In the genomic region with DNA sequence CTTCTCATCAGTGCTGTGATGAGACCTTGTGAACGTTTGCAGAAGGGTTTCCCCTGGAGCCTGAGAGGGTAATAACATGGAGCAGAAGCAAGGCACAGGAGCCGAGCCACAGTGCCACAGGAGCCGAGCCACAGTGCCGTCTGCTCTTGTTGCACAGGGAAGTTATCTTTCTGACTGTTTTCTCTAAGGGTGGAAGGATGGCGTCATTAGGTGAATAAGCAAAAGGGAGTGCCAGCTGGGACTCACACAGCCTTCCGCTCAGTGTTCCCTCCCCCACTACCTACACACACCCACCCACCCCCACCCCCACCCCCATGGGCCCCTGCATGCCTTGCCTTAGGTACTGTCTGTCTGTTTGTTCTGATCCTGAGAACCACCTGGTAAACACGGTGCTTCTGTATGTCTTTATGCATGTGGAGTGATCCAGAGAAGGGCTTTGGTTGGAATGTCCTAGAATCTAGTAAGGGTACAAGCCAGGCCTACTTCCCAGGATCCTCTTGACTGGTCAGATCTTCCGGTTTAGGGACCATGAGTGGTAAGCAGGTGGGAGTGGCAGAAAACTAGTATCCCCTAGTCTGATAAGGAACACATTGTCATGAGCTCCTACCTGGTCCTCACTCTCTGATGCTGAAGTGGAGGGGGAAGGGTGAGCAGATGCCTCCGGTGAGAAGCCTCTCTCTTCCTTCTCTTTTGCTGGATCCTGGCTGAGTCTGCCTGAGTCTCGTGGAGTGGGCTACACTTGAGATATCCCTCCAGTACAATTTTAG, we compare ENCODE assay signal across 24 mouse cellular contexts. TPM values are rescaled to one million over a fixed set of nuclear protein-coding genes. Genes with fewer than 3 reads are reported as not detected.
A peak's percentile ranks its signal among the peaks of the same experiment; 100 is the strongest.
DNase-seq lines count a peak whose midpoint lies in the region; ATAC-seq and TF ChIP-seq lines count a peak whose summit lies in the region.
"Had no signal": no experiment of that assay in that cellular context is flagged by ENCODE, and none has a peak within 500 bp of the region (broad histone marks: within the 10 kb centered on the region; RNA-seq: fewer than 3 reads in every experiment).

No protein-coding gene starts in this region.

- no peak overlapping the region for H3K4me3 ChIP-seq in intestine, embryonic 14.5 days (ENCODE audit: low read depth, low read length)
- no peak overlapping the region for H3K4me3 ChIP-seq in intestine, postnatal 0 days (ENCODE audit: low read depth, low read length)
- H3K4me3 ChIP-seq in lung, embryonic 15.5 days = no peak overlapping the region
- no peak overlapping the region for H3K4me3 ChIP-seq in stomach, embryonic 16.5 days (replicated peaks; ENCODE audit: low read length)
- H3K4me3 ChIP-seq: heart, embryonic 13.5 days; limb, embryonic 13.5 days; liver, embryonic 15.5 days; megakaryocyte, embryonic 14.5 days; myocyte; neural tube, embryonic 13.5 days had no signal

- no peaks in the 10 kb centered on the region for H3K4me1 ChIP-seq in intestine, embryonic 14.5 days (replicated peaks; ENCODE audit: control insufficient read depth, insufficient read depth, low read length)
- H3K4me1 ChIP-seq in intestine, postnatal 0 days (replicated peaks; ENCODE audit: control insufficient read depth, insufficient read depth, low read length) = 0 out of 2 replicates have a peak, but pooled peaks cover 3% of the 10 kb centered on the region
- no peaks in the 10 kb centered on the region for H3K4me1 ChIP-seq in lung, embryonic 15.5 days
- peaks cover 4% of the 10 kb centered on the region; the same call in 1 of the 2 replicates for H3K4me1 ChIP-seq in stomach, embryonic 16.5 days (ENCODE audit: control insufficient read depth, insufficient read depth, low read length)

- H3K9me3 ChIP-seq in intestine, embryonic 14.5 days (ENCODE audit: control insufficient read depth, low read length) = no peaks in the 10 kb centered on the region
- no peaks in the 10 kb centered on the region for H3K9me3 ChIP-seq in intestine, postnatal 0 days (ENCODE audit: control insufficient read depth)
- H3K9me3 ChIP-seq in lung, embryonic 15.5 days = no peaks in the 10 kb centered on the region
- H3K9me3 ChIP-seq in stomach, embryonic 16.5 days (replicated peaks; ENCODE audit: control insufficient read depth, low read length) = no peaks in the 10 kb centered on the region
- H3K9me3 ChIP-seq: heart, embryonic 13.5 days; limb, embryonic 13.5 days; liver, embryonic 15.5 days; neural tube, embryonic 13.5 days had no signal

- H3K9ac ChIP-seq in intestine, embryonic 14.5 days (ENCODE audit: low read length) = no peak overlapping the region
- no peak overlapping the region for H3K9ac ChIP-seq in intestine, postnatal 0 days (ENCODE audit: low read depth, low read length)
- H3K9ac ChIP-seq in lung, embryonic 15.5 days = no peak overlapping the region
- peak overlapping the region; percentile 16; the same call in 1 of the 2 replicates for H3K9ac ChIP-seq in stomach, embryonic 16.5 days (ENCODE audit: low read length)
- H3K9ac ChIP-seq: forebrain, postnatal 0 days; heart, embryonic 13.5 days; limb, embryonic 13.5 days; liver, embryonic 15.5 days; neural tube, embryonic 13.5 days had no signal

- H3K27me3 ChIP-seq in intestine, embryonic 14.5 days (replicated peaks; ENCODE audit: control insufficient read depth, insufficient read depth, low read length) = no peaks in the 10 kb centered on the region
- H3K27me3 ChIP-seq in intestine, postnatal 0 days (replicated peaks; ENCODE audit: control insufficient read depth, insufficient read depth, low read length) = no peaks in the 10 kb centered on the region
- no peaks in the 10 kb centered on the region for H3K27me3 ChIP-seq in lung, embryonic 15.5 days
- no peaks in the 10 kb centered on the region for H3K27me3 ChIP-seq in stomach, embryonic 16.5 days (ENCODE audit: control insufficient read depth, insufficient read depth, low read length)
- H3K27me3 ChIP-seq: heart, embryonic 13.5 days; limb, embryonic 13.5 days; liver, embryonic 15.5 days; neural tube, embryonic 13.5 days had no signal

- no peaks in the 10 kb centered on the region for H3K36me3 ChIP-seq in intestine, embryonic 14.5 days (ENCODE audit: control insufficient read depth, insufficient read depth, low read length)
- H3K36me3 ChIP-seq in intestine, postnatal 0 days (ENCODE audit: control insufficient read depth, insufficient read depth) = no peaks in the 10 kb centered on the region
- H3K36me3 ChIP-seq in lung, embryonic 15.5 days = no peaks in the 10 kb centered on the region
- H3K36me3 ChIP-seq in stomach, embryonic 16.5 days (ENCODE audit: control insufficient read depth, insufficient read depth, low read length) = no peaks in the 10 kb centered on the region
- H3K36me3 ChIP-seq: heart, embryonic 13.5 days; limb, embryonic 13.5 days; liver, embryonic 15.5 days; neural tube, embryonic 13.5 days had no signal

- TF ChIP-seq CTCF in intestine, postnatal 0 days (IDR thresholded peaks at IDR 0.05; ENCODE audit: low read depth) = no peak

- H3K4me2 ChIP-seq in intestine, embryonic 14.5 days (ENCODE audit: low read length) = no peak overlapping the region
- no peak overlapping the region for H3K4me2 ChIP-seq in intestine, postnatal 0 days (replicated peaks; ENCODE audit: low read depth)
- no peak overlapping the region for H3K4me2 ChIP-seq in lung, embryonic 15.5 days
- H3K4me2 ChIP-seq in stomach, embryonic 16.5 days (ENCODE audit: low read depth, low read length) = no peak overlapping the region
- H3K4me2 ChIP-seq: heart, embryonic 13.5 days; limb, embryonic 13.5 days; liver, embryonic 15.5 days; neural tube, embryonic 13.5 days had no signal

- peak; percentile 53; the same call in 1 of the 2 replicates for ATAC-seq in intestine, embryonic 14.5 days (replicated peaks; ENCODE audit: low FRiP score, low TSS enrichment, low read depth)
- ATAC-seq in intestine, postnatal 0 days = no peak
- ATAC-seq in lung, embryonic 15.5 days (ENCODE audit: borderline replicate concordance, extremely low read depth, low FRiP score, low TSS enrichment) = 0 out of 2 replicates have a peak, but pooled peaks have one; percentile 27
- ATAC-seq in stomach, embryonic 16.5 days (ENCODE audit: insufficient read depth, low FRiP score) = peak; percentile 68; the same call in 1 of the 2 replicates
- ATAC-seq: forebrain, postnatal 0 days; hindbrain, postnatal 0 days; midbrain, embryonic 16.5 days had no signal

- DNase-seq in intestine, embryonic 14.5 days (ENCODE audit: low spot score) = no peak
- DNase-seq in lung, postnatal 36 days = no peak
- DNase-seq in R1 (ENCODE audit: low read depth, low spot score) = peak; percentile 52
- DNase-seq in left cerebral cortex, adult 8-10 months (ENCODE audit: low spot score in 2 of 2) = no peak
- DNase-seq: adrenal gland, postnatal 36 days; cerebellum, adult 9-11 months; forebrain, postnatal 0 days; gastrocnemius, postnatal 14 days; heart, adult 18-20 months; kidney, adult 2 months; kidney, postnatal 14 days; lung, postnatal 10 days; retina, postnatal 1 day had no signal

- WGBS in intestine, embryonic 14.5 days = 37% methylated on average over 10 of the region's 10 CpGs
- WGBS in intestine, postnatal 0 days = 31% methylated on average over 10 of the region's 10 CpGs
- WGBS in lung, embryonic 15.5 days = 44% methylated on average over 10 of the region's 10 CpGs
- WGBS in stomach, embryonic 16.5 days = 49% methylated on average over 10 of the region's 10 CpGs

- H3K27ac ChIP-seq in intestine, embryonic 14.5 days (ENCODE audit: low read depth) = no peak overlapping the region
- H3K27ac ChIP-seq in intestine, postnatal 0 days (ENCODE audit: low read depth, low read length) = no peak overlapping the region
- H3K27ac ChIP-seq in lung, embryonic 15.5 days = no peak overlapping the region
- H3K27ac ChIP-seq in stomach, embryonic 16.5 days (ENCODE audit: low read length) = peak overlapping the region; percentile 81
- H3K27ac ChIP-seq: heart, embryonic 13.5 days; hindbrain, postnatal 0 days; limb, embryonic 13.5 days; liver, embryonic 15.5 days; neural tube, embryonic 13.5 days had no signal

RNA-seq across cellular contexts. Expression of gene Slc45a3, which starts 16.9 kb away (rescaled TPM):
- polyA plus RNA-seq in intestine, embryonic 14.5 days (2014; fragmentation: Nextera tagmentation; extraction: Ambion mirVana) = 2.1 and 2.4 TPM in 2 replicates
- polyA plus RNA-seq in intestine, postnatal 0 days (2015; fragmentation: Nextera tagmentation; extraction: Ambion mirVana) = 2.5 and 2.7 TPM in 2 replicates
- 2.3 and 2.7 TPM in 2 replicates for polyA plus RNA-seq in lung, embryonic 15.5 days (2015; fragmentation: Nextera tagmentation; extraction: Ambion mirVana)
- 10.5 and 12.1 TPM in 2 replicates for polyA plus RNA-seq in stomach, embryonic 16.5 days (2015; fragmentation: Nextera tagmentation; extraction: Ambion mirVana)
- 1 to 10 TPM in 1 of 4 experiments, under 1 TPM in 3; 0.65 to 1.9 (median 0.79) TPM for total RNA-seq in left cerebral cortex, adult 8-10 months (2022)

RNA-seq across cellular contexts. Expression of gene Nucks1, which starts 35.5 kb away (rescaled TPM):
- polyA plus RNA-seq in intestine, embryonic 14.5 days (2014; fragmentation: Nextera tagmentation; extraction: Ambion mirVana) = 50.5 and 52.5 TPM in 2 replicates
- 25.9 and 30.4 TPM in 2 replicates for polyA plus RNA-seq in intestine, postnatal 0 days (2015; fragmentation: Nextera tagmentation; extraction: Ambion mirVana)
- 80.3 and 86.7 TPM in 2 replicates for polyA plus RNA-seq in lung, embryonic 15.5 days (2015; fragmentation: Nextera tagmentation; extraction: Ambion mirVana)
- 57.8 and 64.1 TPM in 2 replicates for polyA plus RNA-seq in stomach, embryonic 16.5 days (2015; fragmentation: Nextera tagmentation; extraction: Ambion mirVana)
- 100 to 1,000 TPM; 142 to 178 (median 163) TPM for total RNA-seq in left cerebral cortex, adult 8-10 months (2022)
